Mouse (Mus musculus) myocyte (in vitro differentiated cells): Measurements from ENCODE around the gene Atp6v0d1.

Experiments used
- E2F4 ChIP-seq: IDR thresholded peaks from one replicate; pipeline ENCODE4 v1.6.1; 2011; ENCODE audit warnings: mild to moderate bottlenecking, control low read depth, moderate library complexity; ENCODE audit not compliant: insufficient read depth
- MAX ChIP-seq: IDR thresholded peaks from one replicate; pipeline ENCODE4 v1.6.1; 2011; ENCODE audit warnings: low read depth, mild to moderate bottlenecking, control low read depth
- MYOD1 ChIP-seq, 3 experiments: IDR thresholded peaks; one replicate each; pipeline ENCODE4 v1.6.1; 2011; ENCODE audit warnings: control low read depth in 2 of 3, low read depth in 2 of 3, mild to moderate bottlenecking in 2 of 3, moderate library complexity in 1 of 3; ENCODE audit not compliant: insufficient read length in 2 of 3, control insufficient read depth in 1 of 3
- POLR2A ChIP-seq: IDR thresholded peaks from one replicate; pipeline ENCODE4 v1.6.1; 2011; ENCODE audit warnings: low read depth, mild to moderate bottlenecking, control low read depth, moderate library complexity; ENCODE audit not compliant: insufficient read length
- TCF12 ChIP-seq: IDR thresholded peaks from one replicate; pipeline ENCODE4 v1.6.1; 2011; ENCODE audit warnings: mild to moderate bottlenecking, control low read depth; ENCODE audit not compliant: poor library complexity, insufficient read depth, severe bottlenecking
- TCF3 ChIP-seq: IDR thresholded peaks from one replicate; pipeline ENCODE4 v1.6.1; 2011; ENCODE audit warnings: low read depth, control low read depth; ENCODE audit not compliant: insufficient read length
- USF1 ChIP-seq: IDR thresholded peaks from one replicate; pipeline ENCODE4 v1.6.1; 2011; ENCODE audit warnings: low read depth, mild to moderate bottlenecking, control low read depth, moderate library complexity

GRCm38 (mm10) chr8:105598777-105599176 is 32.9 kb upstream of the Atp6v0d1 start:
- TF ChIP-seq POLR2A (no peak), USF1 (no peak), TCF12 (no peak), MAX (no peak), TCF3 (no peak), MYOD1 (IDR thresholded peaks at IDR 0.05; ENCODE audit: control insufficient read depth in 1 of 3, insufficient read length in 2 of 3, low read depth in 2 of 3) (no peak), E2F4 (no peak)
